Mouse (Mus musculus) brain, embryonic 14.5 days (tissue): ENCODE measurements around the gene Zfp277.

Experiments
- CTCF ChIP-seq: fragments of 200-500 bp; IDR thresholded peaks from 2 replicates; pipeline ENCODE4 v1.5.1; 2012; ENCODE audit warnings: inconsistent platforms, mild to moderate bottlenecking, moderate library complexity, borderline replicate concordance; ENCODE audit not compliant: insufficient read depth, insufficient read length; ENCODE audit errors: extremely low read depth
- POLR2A ChIP-seq: fragments of 200-500 bp; IDR thresholded peaks from 2 replicates; pipeline ENCODE4 v1.6.1; 2012; ENCODE audit warnings: mild to moderate bottlenecking, inconsistent platforms, borderline replicate concordance; ENCODE audit not compliant: poor library complexity, insufficient read depth, insufficient read length, severe bottlenecking; ENCODE audit errors: extremely low read depth

- TF ChIP-seq CTCF (no peak), POLR2A (no peak)
Measured at GRCm38 (mm10) chr12:40399386-40399785, 46.3 kb downstream of the Zfp277 start.
